Mouse (Mus musculus) thymus, postnatal 0 days (tissue): ENCODE measurements around the gene Ciao2a. TPM values are rescaled to one million over a fixed set of nuclear protein-coding genes. Genes with fewer than 3 reads are reported as not detected.

ENCODE experiments used
- DNase-seq: peaks from one replicate; pipeline ENCODE4 v3.0.0-alpha.2; 2015; ENCODE audit warnings: low spot score
- polyA plus RNA-seq: library from polyadenylated mRNA; unstranded; fragments of >200 nt; fragmentation: Nextera tagmentation; extraction: Ambion mirVana; gene quantifications from 2 replicates; pipeline ENCODE4 v1.2.1, GENCODE M21; 2015

The Ciao2a gene
- polyA plus RNA-seq: 226 and 240 TPM in 2 replicates

DNA sequence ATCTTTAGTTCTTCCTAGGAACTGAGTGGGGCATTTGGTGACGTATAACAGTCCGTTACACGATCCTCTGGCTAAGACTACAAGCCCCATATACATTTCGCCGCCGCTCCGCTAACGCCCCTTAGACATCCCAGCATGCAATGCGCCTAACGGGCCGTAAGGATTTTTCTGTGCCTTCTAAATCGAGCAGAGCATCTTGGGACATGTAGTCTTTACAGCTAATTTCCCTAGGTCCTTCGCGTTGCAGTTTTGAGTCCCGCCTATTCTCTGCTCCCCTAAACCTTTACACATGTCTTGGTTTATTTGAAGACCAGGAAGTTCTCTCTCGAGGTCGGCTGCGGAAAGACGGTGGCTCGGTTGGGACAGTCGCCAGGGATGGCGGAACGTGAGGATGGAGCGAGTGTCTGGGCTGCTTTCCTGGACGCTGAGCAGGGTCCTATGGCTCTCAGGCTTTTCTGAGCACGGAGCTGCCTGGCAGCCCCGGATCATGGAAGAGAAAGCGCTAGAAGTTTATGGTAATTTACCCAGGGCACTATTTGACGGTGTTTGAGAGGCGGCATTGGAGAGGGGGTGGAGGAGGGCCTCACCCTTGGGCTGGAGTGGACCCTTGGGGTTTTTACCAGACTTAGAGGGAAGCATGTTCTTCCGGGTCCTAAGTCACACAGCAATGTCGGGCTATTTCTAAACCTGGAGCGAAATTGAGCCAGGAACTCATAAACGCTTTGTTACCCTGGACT, at the start of gene Ciao2a, which contains the start of gene Snx1:
TSS of gene Ciao2a (plus strand) at position 156 of the 737 bp plus-strand sequence.
TSS of gene Snx1 (minus strand) at position 132 of the 737 bp plus-strand sequence.
- peak; percentile 97 for DNase-seq

DNA sequence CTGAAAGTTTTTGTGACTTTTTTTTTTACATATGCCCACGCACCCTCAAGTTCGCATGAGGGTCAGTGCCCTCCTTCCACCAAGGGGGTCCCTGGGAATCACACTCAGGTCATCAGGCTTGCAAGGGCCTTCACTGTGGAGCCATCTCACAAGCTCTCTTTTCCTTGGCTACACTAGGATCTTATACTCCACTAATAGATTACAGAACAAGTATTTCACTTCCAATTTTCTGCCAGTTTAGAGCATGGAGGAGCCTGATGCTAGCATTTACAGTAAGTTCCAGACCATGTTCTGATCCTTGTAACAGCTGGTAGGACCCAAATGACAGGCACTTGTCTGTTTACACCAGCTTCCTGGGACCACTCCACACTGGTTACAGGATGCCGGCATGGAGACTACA, 48.3 kb upstream of the Ciao2a start:
- DNase-seq: no peak

DNA sequence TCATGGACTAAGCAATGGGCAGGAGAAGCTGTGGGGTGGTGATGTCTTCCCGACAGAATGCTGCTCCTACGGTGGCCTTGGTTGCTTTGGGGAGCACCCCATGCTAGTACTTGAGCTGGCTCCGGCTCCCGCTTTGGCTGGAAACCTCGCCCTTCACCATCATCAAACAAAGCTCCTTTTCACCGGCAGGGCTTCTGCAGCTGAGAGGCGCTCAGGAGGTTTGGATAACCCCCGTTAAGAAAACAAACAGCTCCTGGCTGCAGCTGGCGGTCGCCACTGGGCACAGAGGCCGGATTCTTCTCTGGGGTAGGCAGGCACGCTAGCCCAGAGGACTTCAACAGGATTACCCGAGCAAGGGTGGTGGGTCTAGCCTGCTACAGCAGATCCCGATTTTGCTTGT, 47.9 kb upstream of the Ciao2a start:
- DNase-seq: no peak

DNA sequence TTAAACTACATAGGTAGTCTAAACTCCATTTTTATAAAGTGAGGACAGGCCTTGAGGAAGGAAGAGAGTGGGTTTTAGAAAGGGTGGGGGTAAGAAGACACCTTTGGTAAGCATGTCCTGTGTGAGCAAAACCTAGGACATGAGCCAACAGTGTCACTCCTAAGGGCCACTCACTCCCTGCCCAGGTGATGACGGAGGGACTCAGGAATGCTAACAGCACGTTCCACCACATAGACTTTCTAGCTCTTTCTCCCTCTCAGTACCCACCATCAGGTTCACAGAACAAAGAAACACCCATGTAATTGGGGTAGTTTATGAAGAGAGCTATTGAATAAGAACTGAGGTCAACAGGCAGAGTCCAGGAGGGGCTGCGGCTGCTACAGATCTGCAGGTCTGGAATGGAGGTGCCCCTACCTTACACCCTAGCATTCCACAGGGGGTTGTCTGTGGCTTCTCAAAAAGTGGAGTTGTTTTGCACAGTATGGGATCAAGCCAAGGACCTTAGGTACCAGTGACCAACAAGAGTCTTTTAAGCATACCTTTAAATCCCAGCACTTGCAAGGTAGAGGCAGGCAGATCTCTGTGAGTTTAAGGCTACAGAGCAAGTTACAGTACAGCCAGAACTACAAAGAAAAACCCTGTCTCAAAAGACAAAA, 45.5 kb upstream of the Ciao2a start:
- DNase-seq: no peak

GRCm38 (mm10) chr9:66081999-66082398, 44.4 kb upstream of the Ciao2a start:
- no peak for DNase-seq

- DNase-seq: no peak
Measured at GRCm38 (mm10) chr9:66084171-66084570, 42.2 kb upstream of the Ciao2a start.

DNA sequence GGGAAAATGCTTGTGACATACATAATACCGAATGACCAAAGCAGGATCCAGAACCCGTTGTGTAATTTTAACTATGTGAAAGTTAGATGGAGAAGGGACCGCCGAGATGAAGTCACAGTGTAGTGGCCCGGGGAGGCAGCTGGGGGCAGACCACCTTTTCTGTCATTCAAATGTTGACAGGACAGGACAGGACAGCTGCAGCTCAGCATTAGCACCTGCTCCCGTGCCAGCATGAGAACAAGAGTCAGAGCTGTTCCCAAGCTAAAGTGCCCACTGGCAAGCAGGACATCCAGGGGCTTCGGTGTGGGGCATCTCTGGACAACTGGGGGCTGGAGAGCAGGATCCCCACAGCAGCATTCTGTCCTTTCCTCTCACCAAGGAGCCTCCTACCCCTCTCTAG, 39.3 kb upstream of the Ciao2a start:
- no peak for DNase-seq

- peak; percentile 40 for DNase-seq
Measured at GRCm38 (mm10) chr9:66088411-66088810, 38.0 kb upstream of the Ciao2a start.

- DNase-seq: no peak
Measured at GRCm38 (mm10) chr9:66090593-66091244, 35.7 kb upstream of the Ciao2a start.

DNA sequence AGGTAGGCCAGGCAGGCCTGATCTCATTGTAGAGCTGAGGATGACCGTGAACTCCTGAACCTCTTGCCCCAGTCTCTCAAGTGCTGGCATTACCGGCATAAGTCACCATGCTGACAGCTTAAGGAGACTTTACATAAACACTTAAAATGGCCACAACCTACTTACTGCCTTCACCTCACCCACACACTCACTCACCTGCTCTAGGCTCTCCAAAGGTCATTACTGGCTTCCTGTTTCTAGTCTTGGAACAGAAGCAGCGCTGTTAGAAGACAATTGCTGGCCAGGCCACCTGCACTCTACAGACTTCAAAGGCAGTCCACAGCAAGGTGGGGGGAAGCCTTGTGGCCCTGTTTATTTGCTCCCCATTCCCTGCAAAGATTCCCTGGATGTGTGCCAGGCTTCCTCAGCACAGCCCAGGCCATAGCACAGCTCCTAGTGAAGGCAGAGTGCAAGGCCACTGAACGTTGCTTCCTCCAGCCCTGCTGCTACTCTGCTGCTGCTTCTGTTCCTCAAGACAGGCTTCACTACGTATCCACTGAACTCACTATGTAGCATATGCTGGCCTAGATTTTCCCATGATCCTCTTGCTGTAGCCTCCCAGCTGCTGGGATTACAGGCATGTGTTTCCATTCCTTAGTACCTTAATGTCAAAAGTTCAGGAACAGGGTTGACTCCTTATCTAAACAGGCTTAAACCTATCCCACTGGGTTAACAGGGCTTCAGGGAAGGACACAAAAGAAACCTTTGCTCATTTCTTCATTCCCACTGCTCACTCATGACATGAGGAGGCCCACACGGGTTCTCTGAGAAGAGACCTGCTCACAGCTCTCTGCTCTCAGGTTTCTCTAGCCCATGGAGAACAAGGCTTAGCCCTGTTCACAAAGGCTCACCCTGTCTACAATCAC, 34.8 kb upstream of the Ciao2a start:
- DNase-seq: no peak

DNA sequence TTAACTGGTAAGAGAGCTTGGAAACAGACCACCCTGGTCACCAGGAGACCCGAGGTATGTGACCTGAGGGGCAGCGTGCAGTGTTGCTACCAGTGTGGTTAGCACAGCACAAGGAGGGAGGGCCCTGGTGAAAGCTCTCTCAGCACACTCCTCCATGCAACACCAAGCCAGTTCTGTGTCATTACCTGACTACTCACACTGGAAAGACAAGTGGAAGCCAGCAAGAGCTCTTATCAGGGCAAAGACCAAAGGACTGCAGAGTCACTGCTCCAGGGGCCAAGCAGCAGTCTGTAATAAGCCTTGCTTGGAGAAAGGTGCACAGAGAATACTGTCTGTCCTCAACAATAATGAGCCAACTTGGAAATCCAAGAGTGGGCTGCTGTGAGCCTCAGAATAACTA, 33.7 kb upstream of the Ciao2a start:
- DNase-seq: no peak

GRCm38 (mm10) chr9:66101577-66101976, 24.8 kb upstream of the Ciao2a start:
- DNase-seq: no peak

DNA sequence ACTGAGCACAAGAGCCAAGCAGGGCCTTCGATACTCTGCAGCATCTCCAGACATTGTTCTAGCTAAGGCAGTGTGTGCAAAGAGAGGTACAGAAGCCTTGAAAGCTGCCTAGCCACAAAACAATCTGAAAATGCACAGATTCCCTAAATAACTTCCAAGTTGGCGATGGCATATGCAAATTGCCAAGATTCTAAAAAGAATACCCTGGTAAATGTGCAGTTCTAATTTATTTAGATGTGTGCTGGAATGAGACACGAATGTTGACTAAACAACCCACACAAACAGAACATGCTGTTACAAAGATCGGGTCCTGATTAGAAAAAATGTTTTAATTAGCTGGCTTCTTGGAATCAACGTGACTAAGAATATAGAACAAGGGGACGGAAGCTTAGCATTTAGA, 23.7 kb upstream of the Ciao2a start:
- no peak for DNase-seq

DNA sequence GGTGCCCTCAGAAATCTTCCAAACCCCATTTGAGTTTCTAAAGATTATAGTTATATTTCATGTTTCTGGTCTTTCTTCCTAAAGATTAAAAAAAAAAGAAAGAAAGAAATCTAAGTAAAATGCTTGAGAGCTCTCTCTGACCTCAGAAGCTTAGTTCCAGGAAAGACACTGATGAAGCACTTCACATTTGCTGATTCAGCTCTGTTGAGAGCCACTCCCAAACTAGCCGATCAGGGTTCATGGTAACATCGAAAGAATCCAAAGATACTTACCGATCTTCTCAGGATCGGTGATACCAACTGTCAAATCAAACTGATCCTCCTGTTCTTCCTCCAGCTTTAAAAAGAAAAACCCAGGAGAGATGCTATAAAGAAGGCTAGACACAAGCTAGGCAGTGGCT, 21.8 kb upstream of the Ciao2a start:
- DNase-seq: no peak

DNA sequence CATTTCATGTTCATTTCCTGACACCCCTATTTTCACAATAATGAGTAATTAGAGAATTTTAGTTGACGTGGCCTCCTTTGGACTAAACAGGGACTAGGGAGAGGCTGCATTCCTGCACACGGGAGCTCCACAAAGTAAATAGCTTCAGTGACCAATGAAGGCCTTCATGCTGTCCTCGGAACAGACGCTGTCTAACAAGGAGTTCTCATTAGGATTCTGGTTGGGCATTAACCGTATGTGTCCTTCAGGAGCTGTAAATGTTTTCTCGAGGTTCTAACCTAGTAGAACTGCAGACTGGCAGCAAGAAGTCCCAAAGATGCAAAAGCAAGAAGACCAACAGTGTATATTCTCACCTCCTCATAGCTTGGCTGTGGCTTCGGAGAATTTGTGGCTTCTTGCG, 21.2 kb upstream of the Ciao2a start:
- DNase-seq: no peak

DNA sequence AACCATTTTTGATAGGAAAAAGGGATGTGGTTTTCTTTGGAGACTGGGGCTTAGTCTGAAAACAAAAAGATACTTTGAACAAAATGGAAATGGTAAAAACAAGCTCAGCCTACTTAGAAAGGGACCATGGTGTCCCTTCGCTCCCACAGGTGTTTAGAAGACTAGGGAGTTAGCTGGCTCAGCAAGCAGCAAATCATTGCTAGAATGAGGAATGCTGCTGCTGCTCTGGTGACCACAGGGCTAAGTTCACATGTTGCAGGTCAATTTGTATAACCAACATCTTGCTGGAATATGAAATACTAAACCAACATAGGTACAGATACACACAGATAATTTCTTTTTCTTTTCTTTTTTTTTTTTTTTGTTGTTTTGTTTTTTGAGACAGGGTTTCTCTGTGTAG, 16.8 kb upstream of the Ciao2a start:
- no peak for DNase-seq

- DNase-seq: no peak
Measured at GRCm38 (mm10) chr9:66110126-66110525, 16.3 kb upstream of the Ciao2a start.

DNA sequence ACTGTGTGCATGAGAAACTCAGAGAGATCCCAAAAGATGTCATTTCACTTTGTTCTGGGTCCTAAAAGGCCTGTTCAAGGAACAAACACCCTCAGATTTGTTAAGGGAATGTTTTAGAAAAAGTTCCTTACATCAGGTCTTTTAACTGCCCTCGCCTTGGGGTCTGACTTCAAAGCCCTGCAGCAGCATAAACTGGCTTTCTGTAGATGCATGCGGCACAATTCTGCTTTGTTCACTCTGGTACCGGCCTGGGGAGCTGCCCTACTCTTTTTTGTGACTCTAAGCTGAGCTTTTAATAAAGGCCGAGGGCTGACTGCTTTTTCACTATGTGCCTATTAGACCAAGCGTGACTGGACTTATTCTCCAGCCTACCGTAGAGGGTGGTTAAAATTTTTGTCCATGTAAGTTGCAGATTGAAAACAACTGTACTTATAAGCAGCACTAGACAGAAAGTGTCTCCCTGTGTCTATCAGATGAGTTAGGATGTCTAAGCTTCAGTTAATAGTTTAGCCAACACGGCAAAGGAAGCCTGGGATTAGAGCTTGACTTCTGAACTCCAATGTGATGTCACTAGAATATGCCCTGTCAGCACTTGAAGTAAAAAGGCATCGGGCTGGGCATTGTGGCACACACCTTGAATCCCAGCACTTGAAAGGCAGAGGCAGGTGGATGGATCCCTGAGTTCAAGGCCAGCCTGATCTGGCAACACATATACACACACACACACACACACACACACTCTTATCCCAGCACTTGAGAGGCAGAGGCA, 15.6 kb upstream of the Ciao2a start:
- DNase-seq: no peak

DNA sequence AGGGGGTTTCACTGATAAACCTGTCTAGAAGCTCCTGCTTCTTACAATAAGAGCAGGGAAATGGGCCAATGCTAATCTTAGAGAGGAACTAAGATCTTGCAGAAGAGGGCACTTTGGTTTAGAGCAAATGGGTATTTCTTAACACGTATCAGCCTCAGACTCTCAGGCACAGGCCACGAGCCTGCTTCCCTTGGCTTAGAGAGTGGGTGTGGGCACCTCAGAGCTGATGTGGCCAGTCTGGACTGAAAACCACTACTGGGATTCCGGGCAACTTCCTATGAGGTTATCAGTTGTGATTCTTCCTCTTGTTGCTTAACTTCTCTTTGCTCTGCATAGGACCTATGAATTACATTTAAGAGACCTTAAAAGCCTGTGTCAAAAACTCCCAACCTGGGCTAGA, 12.1 kb upstream of the Ciao2a start:
- no peak for DNase-seq

GRCm38 (mm10) chr9:66116890-66117289, 9.5 kb upstream of the Ciao2a start:
- DNase-seq: no peak

DNA sequence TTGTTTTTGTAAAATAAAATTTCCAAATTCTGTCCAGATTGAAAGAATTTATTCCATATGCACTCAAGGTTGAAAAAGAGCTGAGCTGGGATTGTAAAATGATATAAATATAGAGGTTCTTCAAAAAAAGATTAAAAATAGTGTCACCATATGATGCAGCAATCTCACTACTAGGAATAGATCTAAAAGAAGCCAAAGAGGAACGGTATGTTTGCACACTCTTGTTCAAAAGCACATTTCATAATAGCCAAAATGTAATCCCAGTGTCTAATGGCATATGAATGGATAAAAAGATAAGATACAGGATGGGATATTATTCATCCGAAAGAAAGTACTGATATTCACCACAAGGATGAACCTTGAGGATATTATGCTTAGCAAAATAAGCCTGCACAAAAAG, 6.9 kb upstream of the Ciao2a start:
- no peak for DNase-seq
